Mouse (Mus musculus) kidney, postnatal 0 days (tissue): ENCODE measurements at regions not wholly inside any gene's neighbourhood (a gene's known extent, or its start where the extent isn't known, plus 50 kb on each side); places are given as distances from the start of the nearest gene placed in this dataset.

ENCODE experiments used
- ATAC-seq: fragments of 200-750 bp; cut with Nextera tagmentation; replicated peaks from 2 replicates; pipeline ENCODE4 v1.8.0; 2017; ENCODE audit warnings: low read depth, moderate number of reproducible peaks, moderate TSS enrichment, moderate library complexity; ENCODE audit not compliant: low FRiP score
- DNase-seq: peaks from one replicate; pipeline ENCODE4 v3.0.0-alpha.2; 2016; ENCODE audit warnings: low spot score
- H3K27ac ChIP-seq: fragments of 300-500 bp; sonication (generic); 2 replicates; pipeline ENCODE4 v1.5.1; 2014; ENCODE audit warnings: mild to moderate bottlenecking
- H3K27me3 ChIP-seq: fragments of 300-500 bp; sonication (generic); 2 replicates; pipeline ENCODE4 v1.6.1; 2014; ENCODE audit warnings: low read length, mixed read lengths; ENCODE audit not compliant: insufficient read depth
- H3K36me3 ChIP-seq: fragments of 300-500 bp; sonication (generic); 2 replicates; pipeline ENCODE4 v1.6.1; 2014; ENCODE audit warnings: low read length, mixed read lengths; ENCODE audit not compliant: insufficient read depth
- H3K4me1 ChIP-seq: fragments of 300-500 bp; sonication (generic); replicated peaks from 2 replicates; pipeline ENCODE4 v1.6.1; 2014; ENCODE audit warnings: antibody characterized with exemption, low read length, mixed read lengths; ENCODE audit not compliant: insufficient read depth
- H3K4me2 ChIP-seq: fragments of 300-500 bp; sonication (generic); 2 replicates; pipeline ENCODE4 v1.6.1; 2014; ENCODE audit warnings: mild to moderate bottlenecking, low read length, moderate library complexity, mixed read lengths
- H3K4me3 ChIP-seq: fragments of 300-500 bp; sonication (generic); replicated peaks from 2 replicates; pipeline ENCODE4 v1.5.1; 2014; ENCODE audit warnings: low read depth, low read length
- H3K9ac ChIP-seq: fragments of 300-500 bp; sonication (generic); 2 replicates; pipeline ENCODE4 v1.6.1; 2014; ENCODE audit warnings: low read depth, low read length
- H3K9me3 ChIP-seq: fragments of 300-500 bp; sonication (generic); replicated peaks from 2 replicates; pipeline ENCODE4 v1.6.1; 2016; ENCODE audit warnings: low read length, inconsistent platforms, mixed read lengths
- CTCF ChIP-seq: IDR thresholded peaks from 2 replicates; pipeline ENCODE4 v1.5.1; 2016; ENCODE audit warnings: antibody characterized with exemption, low read depth, mild to moderate bottlenecking, moderate library complexity
- WGBS: fragments of 180-500 bp; shearing (Covaris S2); extraction: QIAGEN DNeasy Blood & Tissue Kit; methylation state at CpG from one replicate; pipeline ENCODE4 v1.1.7; 2014; 5-methylcytosine and 5-hydroxymethylcytosine counted together

- no peak for TF ChIP-seq CTCF
- ATAC-seq: no peak
- H3K4me3 ChIP-seq: no peak overlapping the region
- H3K4me1 ChIP-seq: no peaks in the 10 kb centered on the region
- H3K9ac ChIP-seq: no peak overlapping the region
- 72% methylated on average over 5 of the region's 5 CpGs for WGBS
- peak; percentile 7 for DNase-seq
- H3K27ac ChIP-seq: no peak overlapping the region
- H3K4me2 ChIP-seq: no peak overlapping the region
- H3K27me3 ChIP-seq: no peaks in the 10 kb centered on the region
- H3K9me3 ChIP-seq: no peaks in the 10 kb centered on the region
- H3K36me3 ChIP-seq: no peaks in the 10 kb centered on the region
Observed at GRCm38 (mm10) chr5:50570701-50571100, 511.9 kb upstream of the Adgra3 start.

GRCm38 (mm10) chr5:50551125-50551524, 492.3 kb upstream of the Adgra3 start:
- H3K9ac ChIP-seq: no peak overlapping the region
- DNase-seq (peak; percentile 11), ATAC-seq (no peak)
- H3K36me3 ChIP-seq: no peaks in the 10 kb centered on the region
- H3K27me3 ChIP-seq: no peaks in the 10 kb centered on the region
- H3K4me1 ChIP-seq: no peaks in the 10 kb centered on the region
- H3K4me2 ChIP-seq: no peak overlapping the region
- H3K4me3 ChIP-seq: no peak overlapping the region
- H3K27ac ChIP-seq: no peak overlapping the region
- TF ChIP-seq CTCF: peak; percentile 46
- no peaks in the 10 kb centered on the region for H3K9me3 ChIP-seq

- ATAC-seq (no peak), DNase-seq (peak; percentile 51)
- Histone ChIP-seq H3K4me1 (no peaks in the 10 kb centered on the region), H3K9me3 (no peaks in the 10 kb centered on the region), H3K36me3 (no peaks in the 10 kb centered on the region), H3K27ac (no peak overlapping the region), H3K9ac (no peak overlapping the region), H3K4me2 (no peak overlapping the region), H3K27me3 (no peaks in the 10 kb centered on the region), H3K4me3 (no peak overlapping the region)
- WGBS: 27% methylated on average over 2 of the region's 2 CpGs
- no peak for TF ChIP-seq CTCF
Observed at GRCm38 (mm10) chr5:50512539-50512938, 453.7 kb upstream of the Adgra3 start.

GRCm38 (mm10) chr5:50509696-50510421, 451.1 kb upstream of the Adgra3 start:
- Histone ChIP-seq H3K9ac (no peak overlapping the region), H3K36me3 (no peaks in the 10 kb centered on the region), H3K4me1 (no peaks in the 10 kb centered on the region), H3K9me3 (no peaks in the 10 kb centered on the region), H3K4me3 (no peak overlapping the region), H3K27me3 (no peaks in the 10 kb centered on the region), H3K4me2 (no peak overlapping the region), H3K27ac (no peak overlapping the region)
- ATAC-seq: no peak
- no peak for TF ChIP-seq CTCF
- no peak for DNase-seq
- 84% methylated on average over 3 of the region's 3 CpGs for WGBS

GRCm38 (mm10) chr5:50490223-50490622, 431.4 kb upstream of the Adgra3 start:
- Histone ChIP-seq H3K4me1 (no peaks in the 10 kb centered on the region), H3K36me3 (no peaks in the 10 kb centered on the region), H3K27me3 (no peaks in the 10 kb centered on the region), H3K9me3 (no peaks in the 10 kb centered on the region), H3K4me3 (no peak overlapping the region), H3K9ac (no peak overlapping the region), H3K27ac (no peak overlapping the region), H3K4me2 (no peak overlapping the region)
- TF ChIP-seq CTCF: no peak
- whole genome bisulfite sequencing: 75% methylated on average over 3 of the region's 3 CpGs
- DNase-seq (no peak), ATAC-seq (no peak)

GRCm38 (mm10) chr5:50476985-50477384, 418.2 kb upstream of the Adgra3 start:
- Histone ChIP-seq H3K4me3 (no peak overlapping the region), H3K27ac (no peak overlapping the region), H3K36me3 (no peaks in the 10 kb centered on the region), H3K4me1 (no peaks in the 10 kb centered on the region), H3K27me3 (no peaks in the 10 kb centered on the region), H3K9me3 (no peaks in the 10 kb centered on the region), H3K4me2 (no peak overlapping the region), H3K9ac (no peak overlapping the region)
- ATAC-seq: no peak
- TF ChIP-seq CTCF: peak; percentile 80
- WGBS: 15% methylated on average over 3 of the region's 3 CpGs
- peak; percentile 58 for DNase-seq

- DNase-seq (peak; percentile 21), ATAC-seq (peak; percentile 87)
- Histone ChIP-seq H3K27ac (no peak overlapping the region), H3K36me3 (no peaks in the 10 kb centered on the region), H3K4me3 (no peak overlapping the region), H3K4me1 (no peaks in the 10 kb centered on the region), H3K4me2 (no peak overlapping the region), H3K9me3 (no peaks in the 10 kb centered on the region), H3K9ac (no peak overlapping the region), H3K27me3 (no peaks in the 10 kb centered on the region)
- WGBS: 49% methylated on average over 3 of the region's 3 CpGs
- TF ChIP-seq CTCF: no peak
Observed at GRCm38 (mm10) chr5:50461491-50461890, 402.7 kb upstream of the Adgra3 start.
